Mouse (Mus musculus): ENCODE measurements around the gene Gm37240.

DNA sequence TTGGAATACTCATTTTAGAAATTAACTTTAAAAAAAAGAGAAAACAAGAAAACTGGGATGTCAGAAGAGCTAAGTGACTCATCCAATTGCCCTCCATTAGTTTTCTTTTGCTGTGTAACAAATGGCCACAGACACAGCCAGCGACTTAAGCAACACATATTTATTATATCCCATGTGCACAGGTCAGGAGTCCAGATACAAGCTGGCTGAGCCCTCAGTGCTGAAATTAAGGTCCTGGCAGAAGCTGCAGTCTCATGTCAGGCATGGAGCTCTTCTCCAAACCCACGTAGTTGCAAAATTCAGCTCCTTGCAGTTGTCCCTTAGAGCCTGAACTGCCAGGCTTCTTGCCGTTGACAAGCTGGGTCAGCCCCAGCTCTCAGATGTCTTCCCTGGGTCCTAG is 504.0 kb downstream of the Gm37240 start:
- TF ChIP-seq CTCF (IDR thresholded peaks at IDR 0.05; ENCODE audit: low read depth, low read length) (no peak), POLR2A (IDR thresholded peaks at IDR 0.05; ENCODE audit: borderline replicate concordance, low read depth, low read length) (no peak)

All from bone marrow macrophage, adult 2 months (primary cell).